Mouse (Mus musculus): ENCODE data around the gene Tmprss5. TPM values are rescaled to one million over a fixed set of nuclear protein-coding genes. Genes with fewer than 3 reads are reported as not detected.

Gene Tmprss5
- polyA plus RNA-seq, 1 experiment from 2014 or later: 5.5 TPM

- ATAC-seq (ENCODE audit: insufficient number of reproducible peaks, insufficient read depth, low FRiP score, low read depth): no peak
- no peak overlapping the region for H3K27ac ChIP-seq (ENCODE audit: low read length)
- H3K36me3 ChIP-seq (ENCODE audit: control insufficient read depth, insufficient read depth, low read length): no peaks in the 10 kb centered on the region
- H3K4me3 ChIP-seq (ENCODE audit: low read depth, low read length): no peak overlapping the region
- H3K4me1 ChIP-seq (ENCODE audit: control insufficient read depth, insufficient read depth, low read length): no peaks in the 10 kb centered on the region
- H3K27me3 ChIP-seq (ENCODE audit: control insufficient read depth, insufficient read depth, low read length): no peaks in the 10 kb centered on the region
- no peaks in the 10 kb centered on the region; the same call in 1 of the 2 replicates for H3K9me3 ChIP-seq (ENCODE audit: control insufficient read depth, low read depth, low read length)
- H3K4me2 ChIP-seq (replicated peaks; ENCODE audit: low read depth, low read length): no peak overlapping the region
- no peak overlapping the region for H3K9ac ChIP-seq (replicated peaks; ENCODE audit: low read depth, low read length)
- 47% methylated on average over 7 of the region's 7 CpGs for WGBS
These were observed 44.6 kb downstream of the Tmprss5 start for GRCm38 (mm10) chr9:49125706-49126105.

- Histone ChIP-seq H3K4me3 (ENCODE audit: low read depth, low read length) (no peak overlapping the region), H3K27ac (ENCODE audit: low read length) (no peak overlapping the region), H3K27me3 (ENCODE audit: control insufficient read depth, insufficient read depth, low read length) (no peaks in the 10 kb centered on the region), H3K4me1 (ENCODE audit: control insufficient read depth, insufficient read depth, low read length) (no peaks in the 10 kb centered on the region), H3K9ac (replicated peaks; ENCODE audit: low read depth, low read length) (no peak overlapping the region), H3K36me3 (ENCODE audit: control insufficient read depth, insufficient read depth, low read length) (no peaks in the 10 kb centered on the region), H3K4me2 (replicated peaks; ENCODE audit: low read depth, low read length) (no peak overlapping the region), H3K9me3 (ENCODE audit: control insufficient read depth, low read depth, low read length) (no peaks in the 10 kb centered on the region)
- 48% methylated on average over 5 of the region's 5 CpGs for WGBS
- no peak for ATAC-seq (ENCODE audit: insufficient number of reproducible peaks, insufficient read depth, low FRiP score, low read depth)
These were observed 49.5 kb downstream of the Tmprss5 start for GRCm38 (mm10) chr9:49130514-49131010.

- no peaks in the 10 kb centered on the region for H3K36me3 ChIP-seq (ENCODE audit: control insufficient read depth, insufficient read depth, low read length)
- ATAC-seq (ENCODE audit: insufficient number of reproducible peaks, insufficient read depth, low FRiP score, low read depth): no peak
- no peaks in the 10 kb centered on the region for H3K4me1 ChIP-seq (ENCODE audit: control insufficient read depth, insufficient read depth, low read length)
- H3K9me3 ChIP-seq (ENCODE audit: control insufficient read depth, low read depth, low read length): no peaks in the 10 kb centered on the region
- no peaks in the 10 kb centered on the region for H3K27me3 ChIP-seq (ENCODE audit: control insufficient read depth, insufficient read depth, low read length)
- no peak overlapping the region for H3K9ac ChIP-seq (replicated peaks; ENCODE audit: low read depth, low read length)
- no peak overlapping the region for H3K27ac ChIP-seq (ENCODE audit: low read length)
- 74% methylated on average over 3 of the region's 3 CpGs for WGBS
- no peak overlapping the region for H3K4me2 ChIP-seq (replicated peaks; ENCODE audit: low read depth, low read length)
- no peak overlapping the region for H3K4me3 ChIP-seq (ENCODE audit: low read depth, low read length)
These were observed 62.8 kb downstream of the Tmprss5 start for GRCm38 (mm10) chr9:49143841-49144240.

- no peak overlapping the region for H3K4me2 ChIP-seq (replicated peaks; ENCODE audit: low read depth, low read length)
- H3K4me3 ChIP-seq (ENCODE audit: low read depth, low read length): no peak overlapping the region
- H3K9ac ChIP-seq (replicated peaks; ENCODE audit: low read depth, low read length): no peak overlapping the region
- no peak overlapping the region for H3K27ac ChIP-seq (ENCODE audit: low read length)
- H3K9me3 ChIP-seq (ENCODE audit: control insufficient read depth, low read depth, low read length): no peaks in the 10 kb centered on the region
- WGBS: 79% methylated on average over 8 of the region's 8 CpGs
- ATAC-seq (ENCODE audit: insufficient number of reproducible peaks, insufficient read depth, low FRiP score, low read depth): no peak
- H3K36me3 ChIP-seq (ENCODE audit: control insufficient read depth, insufficient read depth, low read length): no peaks in the 10 kb centered on the region
- no peaks in the 10 kb centered on the region for H3K27me3 ChIP-seq (ENCODE audit: control insufficient read depth, insufficient read depth, low read length)
- no peaks in the 10 kb centered on the region for H3K4me1 ChIP-seq (ENCODE audit: control insufficient read depth, insufficient read depth, low read length)
These were observed 64.7 kb downstream of the Tmprss5 start for GRCm38 (mm10) chr9:49145776-49146175.

GRCm38 (mm10) chr9:49147031-49147430 is 66.0 kb downstream of the Tmprss5 start:
- Histone ChIP-seq H3K36me3 (ENCODE audit: control insufficient read depth, insufficient read depth, low read length) (no peaks in the 10 kb centered on the region), H3K9me3 (ENCODE audit: control insufficient read depth, low read depth, low read length) (no peaks in the 10 kb centered on the region), H3K4me2 (replicated peaks; ENCODE audit: low read depth, low read length) (no peak overlapping the region), H3K27ac (ENCODE audit: low read length) (no peak overlapping the region), H3K4me3 (ENCODE audit: low read depth, low read length) (no peak overlapping the region), H3K9ac (replicated peaks; ENCODE audit: low read depth, low read length) (no peak overlapping the region), H3K27me3 (ENCODE audit: control insufficient read depth, insufficient read depth, low read length) (no peaks in the 10 kb centered on the region), H3K4me1 (ENCODE audit: control insufficient read depth, insufficient read depth, low read length) (no peaks in the 10 kb centered on the region)
- WGBS: 84% methylated on average over 3 of the region's 3 CpGs
- ATAC-seq (ENCODE audit: insufficient number of reproducible peaks, insufficient read depth, low FRiP score, low read depth): no peak

Other genes with a start within 250 kb of the Tmprss5 start
- 4.4 and 6.6 TPM in 2 replicates for gene Zbtb16, start 245.0 kb upstream of the Tmprss5 start, polyA plus RNA-seq (2014; fragmentation: Nextera tagmentation; extraction: Ambion mirVana)
- gene Htr3a, start 170.2 kb upstream of the Tmprss5 start, polyA plus RNA-seq (2014; fragmentation: Nextera tagmentation; extraction: Ambion mirVana): 0.77 and 1.4 TPM in 2 replicates
- gene Htr3b, start 116.3 kb upstream of the Tmprss5 start, polyA plus RNA-seq (2014; fragmentation: Nextera tagmentation; extraction: Ambion mirVana): 0.24 and 0.36 TPM in 2 replicates
- gene Usp28, start 95.9 kb upstream of the Tmprss5 start, polyA plus RNA-seq (2014; fragmentation: Nextera tagmentation; extraction: Ambion mirVana): 34.5 and 37.3 TPM in 2 replicates
- gene Zw10, start 25.6 kb upstream of the Tmprss5 start, polyA plus RNA-seq (2014; fragmentation: Nextera tagmentation; extraction: Ambion mirVana): 43.2 and 44.8 TPM in 2 replicates
- not detected in 2 replicates for gene Gm4894, start 169.3 kb downstream of the Tmprss5 start, polyA plus RNA-seq (2014; fragmentation: Nextera tagmentation; extraction: Ambion mirVana)